Mouse (Mus musculus) erythroid progenitor cell, adult 5-6 weeks (primary cell): ENCODE results near the gene H2-K1. TPM values are rescaled to one million over a fixed set of nuclear protein-coding genes. Genes with fewer than 3 reads are reported as not detected.
"Not testable (repeated sequence)": the region's sequence is repeated elsewhere in the genome, so short reads cannot be mapped to it uniquely, and the experiment has no call there.

Experiments
- ATAC-seq: replicated peaks from 2 replicates; pipeline ENCODE4 v1.8.0; 2016; ENCODE audit warnings: moderate number of reproducible peaks, mild to moderate bottlenecking, moderate TSS enrichment, inconsistent platforms; ENCODE audit not compliant: poor library complexity, low FRiP score, severe bottlenecking
- total RNA-seq, 2 experiments: library from RNA; stranded (forward) in 1 of 2; stranded (reverse) in 1 of 2; fragments of 150-400 nt in 1 of 2; fragments of 186-747, 209-891 nt in 1 of 2; gene quantifications; 2 replicates each; pipeline versions ENCODE4 v1.2.3 to v1.2.4; 2015 to 2017; ENCODE audit warnings: low replicate concordance in 2 of 2

The H2-K1 gene
- total RNA-seq, 2 experiments from 2014 or later = 167 to 400 TPM

DNA sequence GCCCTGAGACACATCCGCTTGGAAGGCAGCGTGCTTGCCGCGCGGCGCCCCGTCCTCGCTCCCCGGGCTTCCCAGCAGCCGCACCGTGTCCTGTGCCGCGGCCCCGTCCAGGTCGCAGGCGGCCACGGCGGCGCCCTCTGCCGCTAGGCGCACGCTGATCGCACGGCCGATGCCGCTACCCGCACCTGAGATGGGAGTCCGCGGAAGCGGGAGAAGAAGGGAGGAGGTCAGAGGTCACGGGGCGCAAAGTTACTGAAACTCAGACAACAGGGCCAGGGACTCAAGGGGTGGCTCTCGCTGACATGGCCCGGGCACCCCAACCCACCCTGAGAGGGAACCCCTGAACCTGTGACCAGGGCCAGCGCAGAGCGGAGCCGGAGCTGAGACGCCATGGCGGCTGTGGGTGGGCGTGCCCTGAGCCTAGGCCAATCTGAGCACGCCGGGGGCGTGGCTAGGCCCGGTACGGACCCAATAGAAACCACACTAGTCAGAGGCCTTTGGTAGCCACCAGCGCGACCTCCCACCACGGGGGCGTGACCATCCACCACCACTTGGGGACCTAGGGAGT lies 27.6 kb upstream of the H2-K1 start, which contains the start of gene H2-Ke6:
H2-Ke6 (minus strand) TSS at position 405 of the 568 bp plus-strand sequence.
- ATAC-seq = peak; percentile 72

DNA sequence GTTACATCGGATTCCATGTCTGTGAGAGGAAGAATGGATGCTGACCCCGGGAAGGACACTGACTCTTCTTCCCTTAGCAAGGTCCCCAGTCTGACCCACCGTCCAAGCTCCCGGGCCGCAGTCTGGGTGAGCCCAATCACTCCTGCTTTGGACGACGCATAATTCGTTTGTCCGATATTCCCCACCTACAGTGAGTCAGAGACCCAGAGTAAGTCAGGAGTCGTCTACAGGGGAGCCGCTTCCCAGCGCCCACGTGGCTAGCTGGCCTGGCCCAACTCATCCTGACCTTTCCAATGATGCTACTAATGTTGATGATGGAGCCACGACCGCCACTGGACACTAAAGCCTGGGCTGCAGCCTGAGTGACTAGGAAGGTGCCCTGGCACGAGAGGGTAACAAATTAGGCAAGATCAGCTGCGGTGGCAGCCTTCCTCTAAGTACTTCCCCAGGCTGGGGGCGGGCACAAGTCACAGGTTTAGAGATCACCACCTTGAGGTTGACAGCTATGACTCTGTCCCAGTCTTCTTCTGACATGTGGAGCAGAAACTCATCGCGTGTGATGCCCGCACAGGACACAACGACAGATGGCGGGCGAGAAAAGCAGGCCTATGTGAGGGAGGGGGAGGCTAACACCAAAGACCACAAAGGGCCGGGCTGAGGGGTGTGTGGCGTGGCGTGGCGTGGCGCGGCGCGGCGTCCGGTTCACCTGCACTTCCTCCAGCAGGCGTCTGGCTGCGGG lies 26.9 kb upstream of the H2-K1 start:
- no peak for ATAC-seq

DNA sequence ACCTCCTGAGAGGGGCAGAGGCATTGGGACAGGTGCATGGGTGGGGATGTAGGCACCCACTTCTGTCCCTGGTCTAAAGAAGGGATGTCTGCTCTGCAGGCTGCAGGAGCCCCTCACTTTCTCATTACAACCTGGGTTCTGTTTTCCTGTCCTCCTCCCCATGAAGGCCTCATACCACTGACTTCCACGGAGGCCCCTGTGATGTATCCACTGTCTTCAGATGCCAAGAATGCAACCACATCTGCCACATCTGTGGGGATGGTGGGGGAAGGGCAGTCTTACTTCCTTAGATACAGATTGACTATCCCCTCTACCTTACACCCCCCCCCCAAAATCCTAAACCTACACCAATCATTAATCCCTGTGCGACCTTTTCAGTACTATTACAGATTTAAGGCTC lies 26.1 kb upstream of the H2-K1 start:
- ATAC-seq = no peak

DNA sequence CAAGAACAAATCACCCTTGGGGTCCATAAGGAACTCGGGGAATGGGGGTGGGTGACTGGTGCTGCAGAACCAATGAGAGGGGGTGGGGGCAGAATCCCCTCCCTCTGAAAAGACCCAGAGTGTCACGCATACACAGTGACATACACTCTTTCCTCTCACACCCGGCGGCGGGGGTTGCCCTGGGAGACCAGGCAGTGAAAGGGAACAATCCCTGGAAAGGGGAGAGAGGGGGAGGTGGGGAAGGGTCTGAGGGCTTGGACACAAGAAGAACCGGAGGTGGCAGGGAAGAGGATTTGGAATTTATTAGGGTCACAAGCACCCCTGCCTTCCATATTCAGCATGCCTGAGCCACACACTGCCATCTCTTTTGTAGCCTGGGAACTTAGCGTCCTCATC lies 25.6 kb upstream of the H2-K1 start:
- ATAC-seq = no peak

DNA sequence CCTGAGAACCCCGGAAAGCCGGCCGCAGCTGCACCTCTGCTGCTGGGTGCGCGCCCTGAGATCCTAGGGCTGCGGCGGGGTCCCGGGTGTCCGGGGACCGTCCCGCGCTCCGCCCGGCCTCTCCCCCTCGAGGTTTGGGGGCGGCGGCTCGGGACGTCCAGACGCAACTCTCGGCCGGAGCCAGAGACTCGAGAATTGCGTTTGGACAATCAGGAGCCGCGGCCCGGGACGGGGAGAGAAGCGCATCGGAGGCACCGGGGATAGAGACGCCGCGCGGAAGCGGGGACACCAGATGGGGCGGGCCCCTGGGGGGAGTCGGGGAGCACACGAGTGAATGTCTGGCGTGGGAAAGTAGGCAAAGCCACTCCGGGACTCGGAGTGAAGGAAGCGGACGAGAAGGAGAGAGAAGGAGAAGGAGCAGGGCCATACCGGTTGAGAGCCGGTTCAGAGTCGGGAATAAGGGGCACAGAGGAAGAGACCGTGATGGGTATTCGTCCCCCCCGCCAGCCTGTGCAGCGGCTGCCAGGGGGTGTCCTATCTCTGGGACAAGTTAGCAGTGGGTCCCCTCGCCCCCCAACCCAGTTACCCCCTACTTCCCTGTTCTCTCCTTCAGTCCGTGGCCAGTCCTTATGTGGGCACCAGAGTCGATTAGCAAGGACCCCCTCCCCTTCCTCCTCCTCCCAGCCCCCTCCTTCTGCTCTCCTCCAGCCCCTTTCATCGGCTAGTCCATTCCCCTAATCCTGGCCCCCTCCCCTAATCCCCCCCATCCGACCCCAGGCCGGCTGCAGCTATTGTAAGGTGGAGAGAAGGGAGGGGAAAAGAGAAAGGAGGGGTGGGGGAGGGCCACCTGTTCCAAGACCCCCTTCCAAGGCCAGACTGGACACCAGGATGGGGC lies 25.0 kb upstream of the H2-K1 start:
- ATAC-seq = no peak

DNA sequence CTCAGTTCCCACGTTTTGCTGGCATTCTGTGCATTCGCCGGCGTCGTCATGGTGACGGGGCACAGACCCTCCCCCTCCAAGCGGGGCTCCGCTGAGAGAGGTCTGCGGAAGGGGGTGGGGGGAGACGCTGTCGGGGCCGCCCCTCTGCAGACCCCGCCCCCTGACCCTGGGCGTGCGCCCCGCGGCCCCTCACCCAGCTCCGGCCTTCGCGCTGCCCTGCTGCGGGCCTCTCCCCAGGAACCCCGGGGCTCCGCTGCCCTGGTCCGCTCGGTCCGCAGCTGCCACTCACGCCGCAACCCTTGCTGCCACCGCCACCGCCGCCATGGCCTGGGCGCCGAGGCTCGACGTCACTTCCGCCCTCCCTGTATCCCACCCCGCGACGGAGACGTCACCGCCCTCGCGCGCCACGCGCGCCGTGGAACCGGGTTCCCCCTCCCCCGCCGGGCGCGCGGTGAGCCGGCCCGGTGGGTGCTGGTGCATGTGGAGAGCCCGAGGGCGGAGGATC lies 24.2 kb upstream of the H2-K1 start, which contains the start of gene Ring1:
Ring1 (minus strand) TSS at position 364 of the 505 bp plus-strand sequence.
- ATAC-seq = peak; percentile 59

DNA sequence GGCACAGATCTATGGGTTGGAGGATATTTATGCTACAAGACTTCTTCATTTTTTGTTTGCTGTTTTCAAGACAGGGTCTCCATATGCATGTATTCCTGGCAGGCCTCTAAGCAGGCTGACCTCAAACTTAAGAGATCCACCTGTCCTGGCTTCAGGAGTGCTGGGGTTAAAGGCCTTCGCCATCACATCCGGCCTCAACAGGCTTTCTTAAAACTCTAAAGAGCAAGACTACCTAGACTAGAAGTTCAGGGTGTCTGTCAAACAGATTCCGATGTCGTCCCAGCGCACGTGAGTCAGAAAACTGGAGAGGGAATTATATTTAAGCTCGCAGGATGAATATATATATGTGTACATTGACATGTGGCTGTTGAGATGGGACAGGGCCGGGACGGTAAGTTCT lies 23.5 kb upstream of the H2-K1 start:
- no peak for ATAC-seq

DNA sequence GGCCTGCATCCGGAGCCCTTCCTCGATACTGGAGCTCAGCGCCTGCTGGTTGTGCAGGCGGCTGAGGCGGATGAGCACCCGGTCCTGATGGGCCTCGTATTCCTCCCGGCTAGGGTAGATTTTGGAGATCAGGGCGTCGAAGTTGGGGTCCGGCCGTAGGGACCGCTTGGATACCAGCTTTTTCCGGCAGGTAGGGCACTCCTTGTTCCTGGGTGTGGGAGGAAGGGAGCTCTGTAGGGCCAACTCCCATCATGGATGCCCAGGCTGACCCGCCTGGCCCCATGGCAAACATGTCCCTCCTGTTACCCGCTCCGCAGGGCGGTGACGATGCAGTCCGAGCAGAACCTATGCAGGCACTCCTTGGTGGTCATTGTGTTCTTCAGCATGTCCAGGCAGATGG lies 22.8 kb upstream of the H2-K1 start:
- no peak for ATAC-seq

DNA sequence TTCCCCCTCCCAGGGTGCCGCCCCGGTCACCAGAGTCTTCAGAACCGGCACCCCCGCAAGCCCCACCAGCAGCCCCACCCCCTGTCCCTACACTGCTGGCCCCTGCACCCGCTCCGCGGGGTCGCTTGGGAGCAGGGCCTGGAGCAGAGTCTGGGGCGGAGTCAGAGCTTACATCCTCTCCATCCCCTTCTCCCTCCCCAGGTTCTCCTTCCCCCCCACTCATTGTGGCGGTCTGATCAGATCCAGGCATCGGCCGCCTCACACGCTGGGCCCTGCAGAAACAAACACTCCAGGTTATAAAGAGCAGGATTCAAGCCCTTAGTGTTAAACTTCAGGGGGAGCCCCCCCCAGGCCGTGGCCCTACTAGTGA lies 22.3 kb upstream of the H2-K1 start:
- no peak for ATAC-seq

DNA sequence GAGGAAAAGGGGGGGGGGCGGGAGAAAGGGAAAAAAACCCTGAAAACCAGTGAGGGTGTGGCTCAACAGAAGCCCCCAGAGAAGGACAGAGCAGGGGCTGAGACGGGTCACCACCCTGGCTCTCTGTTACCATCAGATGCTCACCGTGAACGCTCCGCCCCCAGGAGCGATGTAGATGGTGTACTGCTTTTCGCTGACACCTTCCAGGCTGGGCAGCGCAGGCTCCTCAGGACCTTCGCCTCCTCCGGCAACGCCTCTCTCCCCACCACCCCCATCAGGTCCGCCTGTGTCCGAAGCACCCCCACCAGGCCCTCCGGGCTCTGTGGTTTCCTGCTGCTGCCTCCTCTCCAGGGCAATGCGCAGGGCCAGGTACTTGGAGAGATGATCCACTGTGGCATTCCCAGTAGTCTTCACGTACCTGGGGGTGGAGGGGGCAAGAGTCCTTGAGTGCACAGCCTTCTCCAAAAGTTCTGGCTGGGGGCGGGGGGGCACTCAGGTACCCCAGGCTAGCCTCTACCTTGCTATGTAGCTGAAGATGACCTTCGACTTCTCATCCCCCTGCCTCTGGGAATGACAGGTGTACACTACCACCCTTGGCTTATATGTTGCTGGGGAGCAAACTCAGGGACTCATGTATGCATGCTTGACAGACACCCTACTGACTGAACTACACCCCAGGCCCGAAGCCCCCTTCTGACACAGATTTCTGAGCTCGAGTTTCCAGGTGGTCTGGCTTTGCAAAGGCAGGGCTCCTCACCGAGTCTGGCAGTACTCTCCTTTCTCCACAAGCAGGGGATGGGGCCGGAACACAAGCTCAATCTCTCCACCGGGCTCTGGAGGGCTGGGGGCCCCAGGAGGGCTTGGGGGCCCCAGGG lies 21.6 kb upstream of the H2-K1 start:
- ATAC-seq = no peak

DNA sequence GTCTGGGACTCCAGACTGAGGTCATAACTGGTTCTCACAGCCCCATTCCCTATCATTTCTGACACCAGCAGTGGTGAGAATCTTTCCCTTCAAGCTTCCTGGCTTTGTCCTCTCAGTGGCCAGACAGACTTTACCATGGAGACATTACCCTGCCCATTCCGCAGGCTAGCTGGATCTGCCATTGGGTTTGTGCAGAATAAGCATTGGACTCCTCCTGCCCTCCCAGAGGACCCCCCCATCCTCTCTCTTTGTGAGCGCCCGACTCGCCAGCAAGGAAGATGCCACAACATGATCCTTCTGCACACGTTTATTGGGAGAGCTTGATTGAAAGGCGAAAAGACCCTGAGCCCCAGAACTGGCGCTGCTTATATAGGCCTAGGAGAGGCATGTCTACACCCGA lies 13.3 kb upstream of the H2-K1 start:
- ATAC-seq = no peak

DNA sequence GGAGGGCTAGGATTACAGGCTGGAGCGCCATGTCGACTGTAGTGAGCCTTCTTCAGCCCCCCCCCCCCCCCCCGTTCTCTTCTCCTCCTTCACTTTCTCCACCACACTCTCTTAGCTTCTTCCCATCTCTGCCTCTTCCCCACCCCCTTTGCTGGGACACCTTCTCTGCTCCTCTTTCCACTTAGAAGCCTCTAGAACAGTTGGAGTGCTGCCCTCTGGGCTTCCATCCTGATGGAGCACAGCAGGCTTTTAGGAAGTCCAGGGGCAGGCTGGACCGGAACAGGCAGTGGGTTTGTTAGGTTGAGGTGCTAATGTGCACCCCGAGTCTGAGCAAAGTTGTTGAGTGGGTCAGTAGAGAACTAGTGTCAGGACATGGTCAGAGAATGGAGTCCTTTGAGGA lies 10.0 kb upstream of the H2-K1 start:
- no peak for ATAC-seq

DNA sequence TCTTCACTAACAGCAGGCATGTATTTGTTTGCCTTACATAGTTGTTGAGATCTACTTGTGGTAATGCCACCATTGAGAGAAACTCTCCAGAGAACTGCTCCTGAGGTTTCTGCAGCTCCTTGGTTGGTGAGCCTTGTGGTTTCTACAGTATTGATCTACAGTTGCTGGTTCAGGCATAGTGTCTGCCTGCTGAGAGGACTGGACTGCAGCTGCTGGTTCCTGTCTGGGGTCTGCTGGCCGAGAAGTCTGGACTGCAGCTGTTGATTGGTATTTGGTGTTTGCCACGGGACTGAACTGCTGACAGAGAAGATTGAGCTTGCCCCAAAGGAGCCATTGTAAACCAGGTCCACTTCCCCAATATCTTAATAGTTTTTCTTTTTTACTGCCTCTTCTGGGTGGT lies 6.4 kb upstream of the H2-K1 start:
- ATAC-seq = no peak

DNA sequence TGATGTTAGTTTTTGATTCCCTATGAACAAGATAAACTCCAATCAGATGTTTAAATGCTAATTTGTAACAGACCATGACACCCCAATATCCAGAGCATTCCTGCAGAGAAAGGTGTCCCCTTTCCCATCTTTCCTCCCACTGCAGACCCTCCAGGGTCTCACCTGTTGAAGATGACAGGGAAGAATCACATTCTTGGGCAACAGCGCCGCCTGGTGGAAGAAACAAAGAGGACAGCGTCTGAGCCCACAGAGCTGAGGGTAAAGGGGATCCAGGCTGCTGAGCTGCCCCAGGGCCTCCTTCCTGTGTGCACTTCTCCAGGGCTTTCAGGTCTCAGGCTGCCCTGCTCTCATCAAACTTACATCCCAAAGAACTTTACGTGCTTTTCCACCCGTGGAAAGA lies 3.3 kb upstream of the H2-K1 start:
- ATAC-seq = no peak

DNA sequence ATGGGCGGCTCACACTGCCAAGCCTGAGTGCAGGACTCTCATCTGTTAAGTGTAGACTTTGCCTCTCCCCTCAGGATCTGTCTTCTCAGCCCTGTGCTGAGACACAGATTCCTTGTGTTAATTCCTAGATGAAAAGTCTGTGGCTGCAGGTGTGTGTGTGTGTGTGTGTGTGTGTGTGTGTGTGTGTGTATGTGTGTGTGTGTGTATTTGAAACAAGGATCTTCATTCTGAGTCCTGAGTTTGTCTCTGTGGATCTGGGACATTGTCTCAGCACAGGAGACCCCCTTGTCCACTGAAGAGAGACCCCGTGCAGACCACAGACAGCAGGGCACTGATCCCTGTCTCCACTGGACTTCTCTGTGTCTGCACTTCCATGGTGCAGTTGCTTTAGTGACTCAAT lies 649 bp upstream of the H2-K1 start:
- not testable (repeated sequence) for ATAC-seq

DNA sequence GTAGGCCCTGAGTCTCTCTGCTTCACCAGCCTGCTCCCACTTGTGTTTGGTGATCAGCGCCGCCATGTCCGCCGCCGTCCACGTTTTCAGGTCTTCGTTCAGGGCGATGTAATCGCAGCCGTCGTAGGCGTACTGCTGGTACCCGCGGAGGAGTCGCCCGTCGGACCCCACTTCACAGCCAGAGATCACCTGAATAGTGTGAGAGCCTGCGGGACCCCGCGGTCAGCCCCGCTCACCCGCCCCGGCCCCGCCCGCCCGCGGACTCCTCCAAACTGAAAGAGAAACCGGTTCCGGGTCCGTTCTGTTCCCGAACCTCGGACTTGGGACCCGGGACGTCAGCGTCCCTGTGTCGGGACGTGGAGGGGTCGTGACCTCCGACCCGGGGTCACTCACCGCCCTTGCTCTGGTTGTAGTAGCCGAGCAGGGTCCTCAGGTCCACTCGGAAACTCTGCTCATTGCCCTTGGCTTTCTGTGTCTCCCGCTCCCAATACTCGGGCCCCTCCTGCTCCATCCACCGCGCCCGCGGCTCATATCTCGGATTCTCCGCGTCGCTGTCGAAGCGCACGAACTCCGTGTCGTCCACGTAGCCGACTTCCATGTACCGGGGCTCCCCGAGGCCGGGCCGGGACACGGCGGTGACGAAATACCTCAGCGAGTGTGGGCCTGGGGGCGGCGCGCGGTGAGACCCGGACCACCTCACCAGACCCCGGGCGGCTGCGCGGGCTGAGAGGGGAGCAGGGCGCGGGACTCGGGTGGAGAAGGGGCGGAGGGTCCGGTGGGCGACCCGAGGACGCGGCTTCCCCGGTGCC lies 602 bp downstream of the H2-K1 start:
- ATAC-seq = peak; percentile 35

DNA sequence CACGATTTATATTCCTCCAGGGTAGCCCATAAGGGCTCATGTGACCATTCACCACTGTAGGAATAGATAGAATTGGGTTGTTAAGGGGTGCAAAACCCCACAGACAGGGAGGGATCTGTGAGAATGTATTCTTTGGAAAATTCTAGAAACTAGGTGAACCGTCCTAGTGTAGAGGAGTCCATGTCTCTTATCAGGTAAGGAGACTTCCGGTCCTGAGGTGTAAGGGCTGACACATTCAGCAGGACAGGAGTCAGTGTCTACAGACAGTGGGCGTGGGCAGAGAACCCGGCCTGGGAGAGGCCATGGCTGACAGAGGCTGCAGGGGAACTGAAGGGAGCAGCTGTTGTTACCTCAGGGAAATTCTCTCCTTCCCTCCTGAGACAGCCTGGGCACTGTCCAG lies 1.4 kb downstream of the H2-K1 start:
- ATAC-seq = not testable (repeated sequence)

DNA sequence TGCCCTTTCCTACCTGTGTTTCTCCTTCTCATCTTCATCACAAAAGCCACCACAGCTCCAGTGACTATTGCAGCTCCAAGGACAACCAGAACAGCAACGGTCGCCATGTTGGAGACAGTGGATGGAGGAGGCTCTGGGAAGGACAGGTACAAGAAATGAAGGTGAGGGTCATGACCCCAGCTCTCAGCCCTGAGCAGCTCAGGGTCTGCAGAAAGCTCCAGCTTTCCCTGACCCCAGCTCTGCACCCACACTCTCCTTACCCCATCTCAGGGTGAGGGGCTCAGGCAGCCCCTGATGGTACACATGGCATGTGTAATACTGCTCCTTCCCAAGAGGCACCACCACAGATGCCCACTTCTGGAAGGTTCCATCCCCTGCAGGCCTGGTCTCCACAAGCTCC lies 3.1 kb downstream of the H2-K1 start:
- ATAC-seq = not testable (repeated sequence)

DNA sequence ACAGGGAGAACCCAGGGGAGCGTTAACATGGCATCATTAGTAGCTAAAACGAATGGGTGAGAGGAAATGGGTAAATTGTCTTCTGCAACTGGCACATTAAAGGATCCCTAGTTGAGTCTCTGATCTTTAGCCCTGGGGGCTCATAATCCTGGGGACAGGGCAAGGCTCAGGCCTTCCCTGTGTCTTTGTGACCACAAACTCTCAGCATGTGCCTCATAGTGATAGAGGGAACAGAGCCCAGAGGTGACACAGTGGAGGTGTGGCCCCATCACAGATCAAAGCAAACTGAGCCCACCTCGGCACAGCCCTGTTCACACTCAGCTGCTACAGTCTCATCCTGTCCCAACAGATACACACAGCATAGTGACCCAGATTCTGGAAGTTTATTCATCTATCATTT lies 4.5 kb downstream of the H2-K1 start:
- no peak for ATAC-seq
